Mouse (Mus musculus) erythroblast, adult 5-6 weeks (primary cell): ENCODE data around the gene Bcl2l1. TPM values are rescaled to one million over a fixed set of nuclear protein-coding genes. Genes with fewer than 3 reads are reported as not detected.
A peak's percentile ranks its signal among the peaks of the same experiment; 100 is the strongest.

Experiments
- ATAC-seq: replicated peaks from 2 replicates; pipeline ENCODE4 v1.8.0; 2016; ENCODE audit warnings: moderate number of reproducible peaks, mild to moderate bottlenecking, moderate TSS enrichment, inconsistent platforms; ENCODE audit not compliant: poor library complexity, low FRiP score, severe bottlenecking
- total RNA-seq, 2 experiments: library from RNA; stranded (forward) in 1 of 2; stranded (reverse) in 1 of 2; fragments of 150-400 nt in 1 of 2; fragments of 200-764, 138-1000 nt in 1 of 2; gene quantifications; 2 replicates each; pipeline versions ENCODE4 v1.2.3 to v1.2.4; 2015 to 2017; ENCODE audit warnings: low replicate concordance in 2 of 2

Bcl2l1 gene
- total RNA-seq, 2 experiments from 2014 or later: 543 to 807 TPM

DNA sequence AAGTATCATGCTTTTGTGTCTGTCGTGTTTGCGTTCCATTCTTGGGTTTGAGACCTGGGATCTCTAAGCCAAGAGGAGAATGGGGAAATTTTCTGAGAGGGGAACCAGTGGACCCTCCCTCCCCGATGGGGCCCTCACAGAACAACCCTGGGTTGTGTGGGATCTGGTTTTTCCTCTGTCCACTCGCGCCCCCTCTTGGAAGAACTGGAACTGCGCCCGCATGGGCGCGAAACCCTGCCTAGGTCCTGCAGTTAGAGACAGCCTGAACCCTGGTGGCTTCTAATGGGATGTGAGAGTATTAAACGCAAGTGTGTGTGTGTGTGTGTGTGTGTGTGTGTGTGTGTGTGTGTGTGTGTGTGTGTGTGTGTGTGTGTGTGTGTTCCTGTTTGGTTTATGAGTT is 89.1 kb downstream of the Bcl2l1 start:
- peak; percentile 62; the same call in 1 of the 2 replicates for ATAC-seq

DNA sequence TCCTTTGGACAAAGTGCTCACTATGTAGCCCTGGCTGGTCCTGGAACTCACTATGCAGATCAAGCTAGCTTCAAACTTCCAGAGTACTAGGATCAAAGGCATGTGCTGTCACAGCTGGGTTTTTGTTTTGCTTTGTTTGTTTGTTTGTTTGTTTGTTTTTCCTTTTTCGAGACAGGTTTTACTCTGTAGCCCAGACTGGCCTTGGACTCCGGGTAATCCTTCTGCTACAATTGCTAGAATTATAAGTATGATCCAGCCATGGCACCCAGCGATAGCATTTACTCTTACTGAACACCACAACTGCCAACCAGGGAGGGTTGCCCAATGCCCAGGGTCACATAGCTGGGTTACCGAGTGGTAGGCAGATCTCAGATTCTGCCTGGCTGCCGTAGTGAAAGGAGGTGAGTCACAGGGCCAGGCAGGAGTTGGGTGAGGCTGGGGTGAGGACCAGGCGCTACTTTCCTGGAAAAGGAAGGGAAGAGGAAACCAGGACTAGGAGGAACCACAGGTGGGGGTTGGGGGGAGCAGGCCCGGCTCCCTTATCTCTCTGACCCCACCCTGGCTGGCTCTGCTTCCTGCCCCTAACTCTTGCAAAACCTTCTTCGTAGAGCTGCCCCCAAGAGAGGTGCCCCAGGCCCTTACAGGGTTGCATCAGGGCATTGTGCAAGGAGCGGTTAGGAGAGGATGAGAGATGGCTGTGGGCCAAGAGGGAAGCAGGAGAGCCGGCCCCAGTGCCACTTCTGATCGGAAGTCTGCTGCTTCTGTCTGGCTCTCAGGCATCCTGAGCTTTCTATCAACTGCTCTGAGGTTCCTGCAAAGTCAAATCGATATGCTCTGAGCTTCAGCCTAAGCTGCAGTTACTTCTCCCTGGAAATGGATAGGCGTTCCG is 90.1 kb downstream of the Bcl2l1 start:
- peak; percentile 24; the same call in 1 of the 2 replicates for ATAC-seq

DNA sequence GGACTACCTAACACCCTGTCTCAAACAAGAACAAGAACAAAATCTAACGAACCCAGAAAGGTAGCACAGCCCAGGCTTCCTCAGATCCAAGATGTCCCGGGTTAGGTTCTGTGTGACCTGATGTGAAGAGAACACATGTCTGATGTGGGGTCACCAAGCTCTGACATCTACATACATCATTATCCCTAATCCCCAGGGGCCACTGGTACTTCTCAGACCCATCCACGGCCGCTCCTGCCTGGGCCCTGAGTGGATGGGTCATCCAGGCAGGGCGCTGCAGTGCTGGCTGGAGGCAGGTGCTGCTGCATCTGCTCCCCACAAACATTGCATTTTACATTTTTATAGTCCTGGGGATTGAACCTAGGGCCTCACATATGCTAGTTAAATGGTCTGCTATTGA is 91.0 kb downstream of the Bcl2l1 start:
- no peak for ATAC-seq

DNA sequence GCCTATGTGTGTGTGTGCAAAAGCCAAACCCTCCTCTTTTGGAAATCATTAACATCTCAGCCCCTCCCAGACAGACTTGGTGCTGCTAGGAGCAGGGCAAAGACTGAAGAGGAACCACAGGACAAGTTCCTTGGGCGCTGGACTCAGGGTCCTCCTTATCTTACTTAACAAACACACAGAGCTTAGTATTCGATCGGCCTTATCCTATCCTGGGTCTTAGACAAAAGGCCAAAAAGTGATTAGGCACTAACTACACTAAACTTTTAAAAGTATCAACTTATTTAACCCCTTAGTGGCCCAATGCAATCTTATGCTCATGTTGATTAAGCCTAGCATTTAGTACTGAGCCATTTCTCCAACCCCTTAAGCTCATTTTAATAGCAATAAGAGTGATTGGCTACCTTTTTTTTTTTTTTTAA is 91.7 kb downstream of the Bcl2l1 start:
- ATAC-seq: no peak

DNA sequence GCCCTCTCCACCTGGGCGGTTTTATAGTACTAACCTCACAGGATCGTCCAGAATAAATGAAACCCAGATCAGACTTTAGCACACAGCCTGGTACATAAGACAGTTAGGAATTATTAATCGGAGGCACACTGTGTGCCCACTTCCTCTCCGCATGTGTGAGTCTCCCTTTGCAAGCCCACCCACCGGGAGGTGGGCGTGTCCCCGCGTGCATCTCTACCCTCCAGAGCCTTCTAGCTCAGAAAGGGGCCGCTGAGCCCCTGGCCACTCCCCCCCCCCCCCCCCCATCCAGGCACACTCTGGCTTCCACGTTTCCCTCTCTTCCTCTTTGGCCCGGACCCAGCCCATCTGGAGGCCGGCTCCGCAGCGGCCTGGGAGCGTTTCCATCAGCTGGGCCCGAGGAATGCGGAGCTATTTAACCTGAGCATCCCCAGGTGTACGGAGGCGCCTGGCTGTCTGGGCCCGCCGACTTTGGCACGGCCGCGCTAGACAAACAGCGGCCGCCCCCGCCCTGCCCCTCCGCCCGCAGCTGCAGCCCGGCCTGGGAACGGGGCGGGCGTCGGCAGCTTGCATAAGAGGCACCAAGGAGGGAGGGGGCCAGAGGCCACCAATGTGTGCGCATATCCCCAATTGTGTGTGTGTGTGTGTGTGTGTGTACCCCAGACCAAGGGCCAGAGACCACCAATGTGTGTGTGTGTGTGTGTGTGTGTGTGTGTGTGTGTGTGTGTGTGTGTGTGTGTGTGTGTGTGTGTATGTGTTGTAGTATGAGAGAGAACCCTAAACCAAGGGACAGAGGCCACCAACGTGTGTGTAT is 92.3 kb downstream of the Bcl2l1 start:
- ATAC-seq: no peak

DNA sequence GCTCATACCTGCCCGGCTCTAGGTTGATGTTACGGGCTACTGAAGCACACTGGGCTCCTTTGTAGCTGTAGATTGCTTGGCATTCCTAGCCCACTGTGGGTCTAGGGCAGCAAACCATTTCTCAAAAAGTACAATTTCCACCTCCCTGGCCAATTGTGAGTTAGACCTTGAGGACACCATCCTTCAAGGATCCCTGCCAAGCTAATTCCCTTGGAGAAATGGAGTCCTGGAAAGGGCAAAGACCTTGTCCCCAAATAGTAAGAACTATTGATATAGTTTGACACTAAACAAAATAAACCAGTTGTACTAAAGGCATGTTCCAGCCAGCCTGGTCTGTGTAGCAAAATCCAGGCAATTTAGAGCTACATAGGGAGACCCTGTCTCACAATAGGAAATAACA is 93.2 kb downstream of the Bcl2l1 start:
- ATAC-seq: no peak

GRCm38 (mm10) chr2:152737306-152738221 is 94.0 kb downstream of the Bcl2l1 start:
- no peak for ATAC-seq

GRCm38 (mm10) chr2:152736748-152737147 is 94.8 kb downstream of the Bcl2l1 start:
- ATAC-seq: no peak

GRCm38 (mm10) chr2:152736090-152736601 is 95.4 kb downstream of the Bcl2l1 start, which contains the start of gene Id1:
Id1 (plus strand) TSS chr2:152736251.
- ATAC-seq: peak; percentile 81

GRCm38 (mm10) chr2:152734984-152735383 is 96.5 kb downstream of the Bcl2l1 start:
- no peak for ATAC-seq

- ATAC-seq: no peak
These were observed 97.0 kb downstream of the Bcl2l1 start for GRCm38 (mm10) chr2:152734501-152734900.

GRCm38 (mm10) chr2:152733201-152733600 is 98.3 kb downstream of the Bcl2l1 start:
- no peak for ATAC-seq

Other genes with a start within 250 kb of the Bcl2l1 start
- gene Defb45, start 232.3 kb downstream of the Bcl2l1 start, total RNA-seq (2015; ENCODE audit: low replicate concordance): not detected in 2 replicates
- not detected in 2 replicates for gene Defb45, start 232.3 kb downstream of the Bcl2l1 start, total RNA-seq (2017; ENCODE audit: low replicate concordance)
- gene Defb36, start 227.4 kb downstream of the Bcl2l1 start, total RNA-seq (2015; ENCODE audit: low replicate concordance): not detected in 2 replicates
- not detected in 2 replicates for gene Defb36, start 227.4 kb downstream of the Bcl2l1 start, total RNA-seq (2017; ENCODE audit: low replicate concordance)
- not detected in 2 replicates for gene Defb25, start 208.7 kb downstream of the Bcl2l1 start, total RNA-seq (2015; ENCODE audit: low replicate concordance)
- gene Defb25, start 208.7 kb downstream of the Bcl2l1 start, total RNA-seq (2017; ENCODE audit: low replicate concordance): not detected in 2 replicates
- gene Rem1, start 204.8 kb downstream of the Bcl2l1 start, total RNA-seq (2015; ENCODE audit: low replicate concordance): 0.77 TPM in 1 of 2 replicates, not detected in the other
- 0.60 TPM in 1 of 2 replicates, not detected in the other for gene Rem1, start 204.8 kb downstream of the Bcl2l1 start, total RNA-seq (2017; ENCODE audit: low replicate concordance)
- gene H13, start 162.3 kb downstream of the Bcl2l1 start, total RNA-seq (2015; ENCODE audit: low replicate concordance): 32.9 and 37.4 TPM in 2 replicates
- gene H13, start 162.3 kb downstream of the Bcl2l1 start, total RNA-seq (2017; ENCODE audit: low replicate concordance): 13.8 and 20.8 TPM in 2 replicates
- 2.3 TPM in 1 of 2 replicates, not detected in the other for gene Mcts2, start 144.7 kb downstream of the Bcl2l1 start, total RNA-seq (2015; ENCODE audit: low replicate concordance)
- 1.4 and 3.2 TPM in 2 replicates for gene Mcts2, start 144.7 kb downstream of the Bcl2l1 start, total RNA-seq (2017; ENCODE audit: low replicate concordance)
- gene Id1, start 95.5 kb downstream of the Bcl2l1 start, total RNA-seq (2015; ENCODE audit: low replicate concordance): 3.6 TPM in 1 of 2 replicates, not detected in the other
- gene Id1, start 95.5 kb downstream of the Bcl2l1 start, total RNA-seq (2017; ENCODE audit: low replicate concordance): 3.7 and 4.5 TPM in 2 replicates
- not detected in 2 replicates for gene Cox4i2, start 77.6 kb downstream of the Bcl2l1 start, total RNA-seq (2015; ENCODE audit: low replicate concordance)
- not detected in 2 replicates for gene Cox4i2, start 77.6 kb downstream of the Bcl2l1 start, total RNA-seq (2017; ENCODE audit: low replicate concordance)
- 39.8 and 43.9 TPM in 2 replicates for gene Tpx2, start 16.2 kb upstream of the Bcl2l1 start, total RNA-seq (2015; ENCODE audit: low replicate concordance)
- gene Tpx2, start 16.2 kb upstream of the Bcl2l1 start, total RNA-seq (2017; ENCODE audit: low replicate concordance): 53.4 and 65.9 TPM in 2 replicates
- gene Mylk2, start 79.6 kb upstream of the Bcl2l1 start, total RNA-seq (2015; ENCODE audit: low replicate concordance): not detected in 2 replicates
- gene Mylk2, start 79.6 kb upstream of the Bcl2l1 start, total RNA-seq (2017; ENCODE audit: low replicate concordance): not detected in 2 replicates
- not detected in 2 replicates for gene Foxs1, start 101.5 kb upstream of the Bcl2l1 start, total RNA-seq (2015; ENCODE audit: low replicate concordance)
- gene Foxs1, start 101.5 kb upstream of the Bcl2l1 start, total RNA-seq (2017; ENCODE audit: low replicate concordance): not detected in 2 replicates
- gene Dusp15, start 120.0 kb upstream of the Bcl2l1 start, total RNA-seq (2015; ENCODE audit: low replicate concordance): not detected in 2 replicates
- 0.17 TPM in 1 of 2 replicates, not detected in the other for gene Dusp15, start 120.0 kb upstream of the Bcl2l1 start, total RNA-seq (2017; ENCODE audit: low replicate concordance)
- 0.38 TPM in 1 of 2 replicates, not detected in the other for gene Ttll9, start 130.8 kb upstream of the Bcl2l1 start, total RNA-seq (2015; ENCODE audit: low replicate concordance)
- not detected in 2 replicates for gene Ttll9, start 130.8 kb upstream of the Bcl2l1 start, total RNA-seq (2017; ENCODE audit: low replicate concordance)
- gene Pdrg1, start 183.7 kb upstream of the Bcl2l1 start, total RNA-seq (2015; ENCODE audit: low replicate concordance): 5.4 and 6.5 TPM in 2 replicates
- gene Pdrg1, start 183.7 kb upstream of the Bcl2l1 start, total RNA-seq (2017; ENCODE audit: low replicate concordance): 2.6 and 9.6 TPM in 2 replicates
- gene Xkr7, start 200.1 kb upstream of the Bcl2l1 start, total RNA-seq (2015; ENCODE audit: low replicate concordance): not detected in 2 replicates
- not detected in 2 replicates for gene Xkr7, start 200.1 kb upstream of the Bcl2l1 start, total RNA-seq (2017; ENCODE audit: low replicate concordance)
- gene Ccm2l, start 234.2 kb upstream of the Bcl2l1 start, total RNA-seq (2015; ENCODE audit: low replicate concordance): not detected in 2 replicates
- 0.28 TPM in 1 of 2 replicates, not detected in the other for gene Ccm2l, start 234.2 kb upstream of the Bcl2l1 start, total RNA-seq (2017; ENCODE audit: low replicate concordance)